Mouse (Mus musculus) small intestine, adult 10 weeks (tissue): Measurements from ENCODE around the gene Tmem98. TPM values are rescaled to one million over a fixed set of nuclear protein-coding genes. Genes with fewer than 3 reads are reported as not detected.

ENCODE experiments used
- polyA plus RNA-seq: library from polyadenylated mRNA; stranded (reverse); fragments of 350-450 nt; fragmentation: Illumina TruSeq; extraction: RNeasy Lipid Tissue Mini Kit (QIAGEN cat#74804); gene quantifications from one replicate; pipeline ENCODE4 v1.2.3, GENCODE M21; 2014; ENCODE audit warnings: low replicate concordance

Gene Tmem98
- polyA plus RNA-seq = 24.7 TPM

GRCm38 (mm10) chr11:80809993-80810821 is at the start of gene Tmem98:
TSS of gene Tmem98 (plus strand) at chr11:80810175.

GRCm38 (mm10) chr11:80779527-80780344 is 30.2 kb upstream of the Tmem98 start, which contains the start of gene Myo1d:
TSS of gene Myo1d (minus strand) at chr11:80780025.

GRCm38 (mm10) chr11:80858065-80858464 is 48.1 kb downstream of the Tmem98 start, which contains the start of gene Spaca3:
TSS of gene Spaca3 (plus strand) at chr11:80858365.

Other genes with a start within 250 kb of the Tmem98 start
- gene Myo1d, start 30.1 kb upstream of the Tmem98 start, polyA plus RNA-seq = 37.9 TPM
- gene Spaca3, start 48.2 kb downstream of the Tmem98 start, polyA plus RNA-seq = not detected